Mouse (Mus musculus): ENCODE measurements around the gene Rab6b. TPM values are rescaled to one million over a fixed set of nuclear protein-coding genes. Genes with fewer than 3 reads are reported as not detected.

The Rab6b gene
- total and polyA plus RNA-seq, 3 experiments: 0.04 to 0.19 TPM; not detected in 1

- H3K4me2 ChIP-seq (ENCODE audit: insufficient read depth, low read depth, poor library complexity, severe bottlenecking): no peak overlapping the region
- DNase-seq (ENCODE audit: extremely low read depth): no peak
- dilution Hi-C loops (cut with MboI; ENCODE audit: extremely low pct_ligation_motif_present, extremely low pct_unique_long_range_greater_than_20kb, low sequenced_read_pairs): no loop called here
These were observed 33.3 kb upstream of the Rab6b start for GRCm38 (mm10) chr9:103078194-103078691.

GRCm38 (mm10) chr9:103080211-103080610 lies 31.4 kb upstream of the Rab6b start:
- no peak overlapping the region for H3K27ac ChIP-seq (ENCODE audit: insufficient read depth, low read depth)
- H3K79me2 ChIP-seq (replicated peaks; ENCODE audit: control insufficient read depth, extremely low read depth, insufficient read depth, poor library complexity, severe bottlenecking): no peaks in the 10 kb centered on the region
- H3K4me2 ChIP-seq (ENCODE audit: insufficient read depth, low read depth, poor library complexity, severe bottlenecking): no peak overlapping the region
- no peak overlapping the region for H3K9ac ChIP-seq (ENCODE audit: insufficient read depth, low read depth)
- no peak for TF ChIP-seq NELFE (IDR thresholded peaks at IDR 0.05; ENCODE audit: low read depth, low read length)
- TF ChIP-seq ZNF384 (IDR thresholded peaks at IDR 0.05; ENCODE audit: low read depth, low read length): no peak
- no peak for TF ChIP-seq RCOR1 (conservative IDR thresholded peaks at IDR 0.05; ENCODE audit: low read depth, low read length)
- no peak for TF ChIP-seq CTCF (conservative IDR thresholded peaks at IDR 0.05 in 1 of 2, IDR thresholded peaks at IDR 0.05 in 1 of 2; ENCODE audit: low read depth in 2 of 2, low read length in 2 of 2)
- no peak for TF ChIP-seq JUND (conservative IDR thresholded peaks at IDR 0.05; ENCODE audit: low read depth, low read length)
- TF ChIP-seq MAZ (IDR thresholded peaks at IDR 0.05; ENCODE audit: low read depth, low read length): no peak
- TF ChIP-seq SMC3 (IDR thresholded peaks at IDR 0.05; ENCODE audit: low read depth, low read length): no peak
- TF ChIP-seq JUN (IDR thresholded peaks at IDR 0.05; ENCODE audit: insufficient read depth, low read depth, low read length): no peak
- no peak for TF ChIP-seq POLR2AphosphoS2 (IDR thresholded peaks at IDR 0.05; ENCODE audit: low read depth, low read length)
- no peak for TF ChIP-seq SIN3A (IDR thresholded peaks at IDR 0.05; ENCODE audit: low read length)
- dilution Hi-C loops (cut with MboI; ENCODE audit: extremely low pct_ligation_motif_present, extremely low pct_unique_long_range_greater_than_20kb, low sequenced_read_pairs): no loop called here
- in situ Hi-C loops (cut with MboI; ENCODE audit: low pct_ligation_motif_present, low pct_unique_long_range_greater_than_20kb, low sequenced_read_pairs): no loop called here
- no peaks in the 10 kb centered on the region for H3K36me3 ChIP-seq (replicated peaks in 1 of 2; ENCODE audit: control insufficient read depth in 1 of 2, insufficient read depth in 1 of 2, low read length in 1 of 2)
- H3K27me3 ChIP-seq (replicated peaks): peaks cover 67% of the 10 kb centered on the region
- H3K4me1 ChIP-seq (ENCODE audit: control insufficient read depth in 1 of 2, insufficient read depth in 2 of 2): no peaks in the 10 kb centered on the region
- no peak for DNase-seq (ENCODE audit: extremely low read depth)
- peaks cover 7% of the 10 kb centered on the region for H3K9me3 ChIP-seq (replicated peaks; ENCODE audit: low read length)
- H3K4me3 ChIP-seq (replicated peaks in 1 of 3; ENCODE audit: low read depth in 2 of 3, low read length in 2 of 3, poor library complexity in 1 of 3): no peak overlapping the region

More at GRCm38 (mm10) chr9:103078194-103078691, 33.3 kb upstream of the Rab6b start:
- Histone ChIP-seq H3K36me3 (replicated peaks in 1 of 2; ENCODE audit: control insufficient read depth in 1 of 2, insufficient read depth in 1 of 2, low read length in 1 of 2) (no peaks in the 10 kb centered on the region), H3K4me3 (replicated peaks in 1 of 3; ENCODE audit: low read depth in 2 of 3, low read length in 2 of 3, poor library complexity in 1 of 3) (no peak overlapping the region), H3K9ac (ENCODE audit: insufficient read depth, low read depth) (no peak overlapping the region), H3K79me2 (replicated peaks; ENCODE audit: control insufficient read depth, extremely low read depth, insufficient read depth, poor library complexity, severe bottlenecking) (no peaks in the 10 kb centered on the region), H3K9me3 (replicated peaks; ENCODE audit: low read length) (peaks cover 7% of the 10 kb centered on the region), H3K4me1 (ENCODE audit: control insufficient read depth in 1 of 2, insufficient read depth in 2 of 2) (no peaks in the 10 kb centered on the region), H3K27ac (ENCODE audit: insufficient read depth, low read depth) (no peak overlapping the region), H3K27me3 (replicated peaks) (peaks cover 55% of the 10 kb centered on the region)
- in situ Hi-C loops (cut with MboI; ENCODE audit: low pct_ligation_motif_present, low pct_unique_long_range_greater_than_20kb, low sequenced_read_pairs): no loop called here
- no peak for TF ChIP-seq RCOR1 (conservative IDR thresholded peaks at IDR 0.05; ENCODE audit: low read depth, low read length)
- TF ChIP-seq CTCF (conservative IDR thresholded peaks at IDR 0.05 in 1 of 2, IDR thresholded peaks at IDR 0.05 in 1 of 2; ENCODE audit: low read depth in 2 of 2, low read length in 2 of 2): no peak
- TF ChIP-seq ZMIZ1 (IDR thresholded peaks at IDR 0.05; ENCODE audit: low read depth, low read length): no peak
- no peak for TF ChIP-seq GABPA (IDR thresholded peaks at IDR 0.05; ENCODE audit: insufficient replicate concordance, low read depth, low read length)
- TF ChIP-seq HCFC1 (IDR thresholded peaks at IDR 0.05; ENCODE audit: low read depth, low read length): no peak

Measured in CH12.LX (cell line).